Mouse (Mus musculus) limb, embryonic 13.5 days (tissue): ENCODE data around the gene Prss37. TPM values are rescaled to one million over a fixed set of nuclear protein-coding genes. Genes with fewer than 3 reads are reported as not detected.

Experiments used
- polyA plus RNA-seq: library from polyadenylated mRNA; unstranded; fragments of >200 nt; fragmentation: Nextera tagmentation; extraction: Ambion mirVana; gene quantifications from 2 replicates; pipeline ENCODE4 v1.2.1, GENCODE M21; 2015

Prss37 gene
- polyA plus RNA-seq, 1 experiment from 2014 or later, result not detected

Other genes starting within 250 kb of the Prss37 start
- gene Agk, start 194.3 kb downstream of the Prss37 start, polyA plus RNA-seq, result 46.9 and 50.2 TPM in 2 replicates
- 9.3 and 10.1 TPM in 2 replicates for gene E330009J07Rik, start 83.4 kb downstream of the Prss37 start, polyA plus RNA-seq
- not detected in 2 replicates for gene Wee2, start 80.4 kb downstream of the Prss37 start, polyA plus RNA-seq
- 180 and 194 TPM in 2 replicates for gene Ssbp1, start 48.2 kb downstream of the Prss37 start, polyA plus RNA-seq
- gene Tas2r137, start 28.3 kb downstream of the Prss37 start, polyA plus RNA-seq, result not detected in 2 replicates
- gene Tas2r108, start 26.0 kb downstream of the Prss37 start, polyA plus RNA-seq, result not detected in 2 replicates
- gene Olfr461, start 35.5 kb upstream of the Prss37 start, polyA plus RNA-seq, result 0.03 and 0.04 TPM in 2 replicates
- gene Olfr460, start 50.0 kb upstream of the Prss37 start, polyA plus RNA-seq, result not detected in 2 replicates
- gene Clec5a, start 66.3 kb upstream of the Prss37 start, polyA plus RNA-seq, result 1.2 TPM in 2 replicates
- gene Tas2r138, start 93.8 kb upstream of the Prss37 start, polyA plus RNA-seq, result not detected in 2 replicates
- 0.20 and 0.23 TPM in 2 replicates for gene Mgam, start 109.3 kb upstream of the Prss37 start, polyA plus RNA-seq